Mouse (Mus musculus) cerebellum, adult 18-20 months (tissue): ENCODE measurements around the gene Prm2.

Source experiments
- DNase-seq, 2 experiments: peaks; one replicate each; pipeline ENCODE4 v3.0.0; 2021

Gene Prm2

GRCm38 (mm10) chr16:10773543-10773942, 22.4 kb downstream of the Prm2 start:
- no peak for DNase-seq

- DNase-seq: no peak
Measured at GRCm38 (mm10) chr16:10771769-10772510, 24.0 kb downstream of the Prm2 start.

- DNase-seq: no peak
Measured at GRCm38 (mm10) chr16:10770531-10771325, 25.2 kb downstream of the Prm2 start.

- no peak for DNase-seq
Measured at GRCm38 (mm10) chr16:10769661-10770060, 26.3 kb downstream of the Prm2 start.

GRCm38 (mm10) chr16:10768821-10769220, 27.1 kb downstream of the Prm2 start:
- DNase-seq: no peak

GRCm38 (mm10) chr16:10767158-10767557, 28.8 kb downstream of the Prm2 start:
- DNase-seq: peak; percentile 73 to 78

- no peak for DNase-seq
Measured at GRCm38 (mm10) chr16:10764323-10764722, 31.6 kb downstream of the Prm2 start.

- DNase-seq: no peak
Measured at GRCm38 (mm10) chr16:10763540-10764264, 32.2 kb downstream of the Prm2 start.

- DNase-seq: no peak
Measured at GRCm38 (mm10) chr16:10762569-10763180, 33.3 kb downstream of the Prm2 start.

- no peak for DNase-seq
Measured at GRCm38 (mm10) chr16:10761182-10761581, 34.8 kb downstream of the Prm2 start.

- no peak for DNase-seq
Measured at GRCm38 (mm10) chr16:10756168-10756567, 39.8 kb downstream of the Prm2 start.

- no peak for DNase-seq
Measured at GRCm38 (mm10) chr16:10754521-10755296, 41.2 kb downstream of the Prm2 start.

GRCm38 (mm10) chr16:10749824-10750223, 46.1 kb downstream of the Prm2 start:
- peak; percentile 82 to 86 for DNase-seq

GRCm38 (mm10) chr16:10749226-10749625, 46.7 kb downstream of the Prm2 start:
- DNase-seq: no peak
